Mouse (Mus musculus): ENCODE results near the gene Gm156. TPM values are rescaled to one million over a fixed set of nuclear protein-coding genes. Genes with fewer than 3 reads are reported as not detected.

Gene Gm156
- polyA plus RNA-seq, 1 experiment from 2014 or later = not detected

GRCm38 (mm10) chr6:129717032-129717431 lies 67.0 kb downstream of the Gm156 start, which contains the start of gene Klri1:
Gene Klri1 (minus strand): TSS chr6:129717132.
- no peak within 1 kb of the TSS for H3K4me3 ChIP-seq
- no peak within 1 kb of the TSS for H3K27ac ChIP-seq (ENCODE audit: poor library complexity, severe bottlenecking)
- 72% methylated on average over 4 of the region's 4 CpGs for WGBS
- no peaks in the 10 kb centered on the region for H3K4me1 ChIP-seq (replicated peaks)
- H3K4me2 ChIP-seq = no peak within 1 kb of the TSS
- H3K9ac ChIP-seq = no peak within 1 kb of the TSS
- no peaks in the 10 kb centered on the region for H3K9me3 ChIP-seq (replicated peaks)
- ATAC-seq (ENCODE audit: insufficient number of reproducible peaks, low FRiP score) = no peak
- no peaks in the 10 kb centered on the region for H3K27me3 ChIP-seq (replicated peaks)
- H3K36me3 ChIP-seq = no peaks in the 10 kb centered on the region

Other genes with a start within 250 kb of the Gm156 start
- gene Klre1, start 206.4 kb downstream of the Gm156 start, polyA plus RNA-seq (2016; fragmentation: Nextera tagmentation; extraction: Ambion mirVana) = not detected in 2 replicates
- gene Klrd1, start 192.5 kb downstream of the Gm156 start, polyA plus RNA-seq (2016; fragmentation: Nextera tagmentation; extraction: Ambion mirVana) = 0.23 TPM in 1 of 2 replicates, not detected in the other
- not detected in 2 replicates for gene Klrk1, start 160.4 kb downstream of the Gm156 start, polyA plus RNA-seq (2016; fragmentation: Nextera tagmentation; extraction: Ambion mirVana)
- not detected in 2 replicates for gene Klrc3, start 140.9 kb downstream of the Gm156 start, polyA plus RNA-seq (2016; fragmentation: Nextera tagmentation; extraction: Ambion mirVana)
- not detected in 2 replicates for gene Klrc2, start 123.6 kb downstream of the Gm156 start, polyA plus RNA-seq (2016; fragmentation: Nextera tagmentation; extraction: Ambion mirVana)
- gene Klrc1, start 105.3 kb downstream of the Gm156 start, polyA plus RNA-seq (2016; fragmentation: Nextera tagmentation; extraction: Ambion mirVana) = not detected in 2 replicates
- not detected in 2 replicates for gene Klri1, start 67.1 kb downstream of the Gm156 start, polyA plus RNA-seq (2016; fragmentation: Nextera tagmentation; extraction: Ambion mirVana)
- gene Klri2, start 43.8 kb downstream of the Gm156 start, polyA plus RNA-seq (2016; fragmentation: Nextera tagmentation; extraction: Ambion mirVana) = not detected in 2 replicates
- gene Gm17631, start 78.4 kb upstream of the Gm156 start, polyA plus RNA-seq (2016; fragmentation: Nextera tagmentation; extraction: Ambion mirVana) = not detected in 2 replicates
- not detected in 2 replicates for gene Klra17, start 92.4 kb upstream of the Gm156 start, polyA plus RNA-seq (2016; fragmentation: Nextera tagmentation; extraction: Ambion mirVana)
- gene Klra5, start 133.4 kb upstream of the Gm156 start, polyA plus RNA-seq (2016; fragmentation: Nextera tagmentation; extraction: Ambion mirVana) = not detected in 2 replicates
- gene Klra6, start 242.7 kb upstream of the Gm156 start, polyA plus RNA-seq (2016; fragmentation: Nextera tagmentation; extraction: Ambion mirVana) = not detected in 2 replicates